In genomic region chr2:93005028-93005427, GRCm38 (mm10) we compare ENCODE assay signal across 18 mouse cellular contexts. TPM values are rescaled to one million over a fixed set of nuclear protein-coding genes. Genes with fewer than 3 reads are reported as not detected.
DNase-seq lines count a peak whose midpoint lies in the region; ATAC-seq lines count a peak whose summit lies in the region.
"Had no signal": no experiment of that assay in that cellular context is flagged by ENCODE, and none has a peak within 500 bp of the region (broad histone marks: within the 10 kb centered on the region; RNA-seq: fewer than 3 reads in every experiment).

No protein-coding gene starts in this region.

- no peak overlapping the region for H3K9ac ChIP-seq in embryonic facial prominence, embryonic 15.5 days
- H3K9ac ChIP-seq in neural tube, embryonic 15.5 days (replicated peaks), result no peak overlapping the region
- peak overlapping the region; percentile 54; the same call in 1 of the 2 replicates for H3K9ac ChIP-seq in limb, embryonic 13.5 days
- no peak overlapping the region for H3K9ac ChIP-seq in forebrain, embryonic 12.5 days
- H3K9ac ChIP-seq: forebrain, embryonic 15.5 days; heart, embryonic 13.5 days; liver, embryonic 14.5 days; stomach, embryonic 15.5 days had no signal

- no peak for DNase-seq in embryonic facial prominence, embryonic 10.5 days (ENCODE audit: low spot score)
- peak; percentile 29 for DNase-seq in neural tube, embryonic 10.5 days (ENCODE audit: extremely low spot score, low spot score)
- DNase-seq in spleen, adult 12 weeks (ENCODE audit: low spot score), result no peak
- DNase-seq: adrenal gland, postnatal 14 days; cerebellum, adult 2 months; right cerebral cortex, adult 18-20 months; spleen, adult 18-20 months had no signal

- H3K4me1 ChIP-seq in embryonic facial prominence, embryonic 15.5 days, result 0 out of 2 replicates have a peak, but pooled peaks cover 12% of the 10 kb centered on the region
- no peaks in the 10 kb centered on the region for H3K4me1 ChIP-seq in embryonic facial prominence, embryonic 10.5 days
- H3K4me1 ChIP-seq in neural tube, embryonic 15.5 days, result no peaks in the 10 kb centered on the region
- peaks cover 27% of the 10 kb centered on the region for H3K4me1 ChIP-seq in limb, embryonic 13.5 days
- no peaks in the 10 kb centered on the region for H3K4me1 ChIP-seq in forebrain, embryonic 12.5 days
- H3K4me1 ChIP-seq: forebrain, embryonic 15.5 days; stomach, embryonic 15.5 days had no signal

- peaks cover 57% of the 10 kb centered on the region for H3K36me3 ChIP-seq in embryonic facial prominence, embryonic 15.5 days
- peaks cover 53% of the 10 kb centered on the region for H3K36me3 ChIP-seq in embryonic facial prominence, embryonic 10.5 days (replicated peaks)
- H3K36me3 ChIP-seq in neural tube, embryonic 15.5 days, result peaks cover 9% of the 10 kb centered on the region; the same call in 1 of the 2 replicates
- peaks cover 63% of the 10 kb centered on the region for H3K36me3 ChIP-seq in limb, embryonic 13.5 days
- H3K36me3 ChIP-seq in forebrain, embryonic 12.5 days (replicated peaks), result peaks cover 29% of the 10 kb centered on the region
- H3K36me3 ChIP-seq: forebrain, embryonic 15.5 days had no signal

- no peak overlapping the region for H3K4me3 ChIP-seq in embryonic facial prominence, embryonic 15.5 days (replicated peaks)
- H3K4me3 ChIP-seq in embryonic facial prominence, embryonic 10.5 days, result no peak overlapping the region
- no peak overlapping the region for H3K4me3 ChIP-seq in neural tube, embryonic 15.5 days (replicated peaks)
- no peak overlapping the region for H3K4me3 ChIP-seq in limb, embryonic 13.5 days
- no peak overlapping the region for H3K4me3 ChIP-seq in forebrain, embryonic 12.5 days (replicated peaks)
- H3K4me3 ChIP-seq: forebrain, embryonic 15.5 days; heart, embryonic 13.5 days; stomach, embryonic 15.5 days had no signal

- H3K27ac ChIP-seq in embryonic facial prominence, embryonic 15.5 days (replicated peaks), result 0 out of 2 replicates have a peak overlapping the region, but pooled peaks have one; percentile 11
- no peak overlapping the region for H3K27ac ChIP-seq in embryonic facial prominence, embryonic 10.5 days (replicated peaks)
- no peak overlapping the region for H3K27ac ChIP-seq in neural tube, embryonic 15.5 days (replicated peaks)
- peak overlapping the region; percentile 65; the same call in 1 of the 2 replicates for H3K27ac ChIP-seq in limb, embryonic 13.5 days
- no peak overlapping the region for H3K27ac ChIP-seq in forebrain, embryonic 12.5 days
- H3K27ac ChIP-seq: forebrain, embryonic 15.5 days; heart, embryonic 13.5 days; liver, embryonic 14.5 days; stomach, embryonic 15.5 days had no signal

- ATAC-seq in embryonic facial prominence, embryonic 15.5 days (ENCODE audit: insufficient number of reproducible peaks, low FRiP score, low TSS enrichment, low read depth), result no peak
- no peak for ATAC-seq in neural tube, embryonic 15.5 days (ENCODE audit: low FRiP score)
- peak; percentile 80 for ATAC-seq in limb, embryonic 13.5 days (ENCODE audit: low FRiP score, low read depth)
- no peak for ATAC-seq in forebrain, embryonic 12.5 days (ENCODE audit: low FRiP score)
- ATAC-seq in megakaryocyte-erythroid progenitor cell, adult 5-6 weeks (replicated peaks; ENCODE audit: low FRiP score, low TSS enrichment, poor library complexity, severe bottlenecking), result no peak
- ATAC-seq: forebrain, embryonic 15.5 days; lung, postnatal 0 days; midbrain, embryonic 16.5 days had no signal

- no peaks in the 10 kb centered on the region for H3K27me3 ChIP-seq in embryonic facial prominence, embryonic 15.5 days
- H3K27me3 ChIP-seq in embryonic facial prominence, embryonic 10.5 days (replicated peaks; ENCODE audit: low read depth, poor library complexity, severe bottlenecking), result no peaks in the 10 kb centered on the region
- H3K27me3 ChIP-seq in neural tube, embryonic 15.5 days (replicated peaks), result no peaks in the 10 kb centered on the region
- no peaks in the 10 kb centered on the region for H3K27me3 ChIP-seq in limb, embryonic 13.5 days
- H3K27me3 ChIP-seq in forebrain, embryonic 12.5 days, result no peaks in the 10 kb centered on the region
- H3K27me3 ChIP-seq: forebrain, embryonic 15.5 days; heart, embryonic 13.5 days; stomach, embryonic 15.5 days had no signal

- WGBS in embryonic facial prominence, embryonic 15.5 days, result 50% methylated on average over 4 of the region's 4 CpGs
- WGBS in embryonic facial prominence, embryonic 10.5 days, result 81% methylated on average over 4 of the region's 4 CpGs
- 30% methylated on average over 4 of the region's 4 CpGs for WGBS in neural tube, embryonic 15.5 days
- 7% methylated on average over 4 of the region's 4 CpGs for WGBS in limb, embryonic 13.5 days
- WGBS in forebrain, embryonic 12.5 days, result 77% methylated on average over 4 of the region's 4 CpGs

- H3K4me2 ChIP-seq in embryonic facial prominence, embryonic 15.5 days (replicated peaks), result no peak overlapping the region
- no peak overlapping the region for H3K4me2 ChIP-seq in neural tube, embryonic 15.5 days
- no peak overlapping the region for H3K4me2 ChIP-seq in limb, embryonic 13.5 days (replicated peaks)
- no peak overlapping the region for H3K4me2 ChIP-seq in forebrain, embryonic 12.5 days
- H3K4me2 ChIP-seq: forebrain, embryonic 15.5 days; heart, embryonic 13.5 days; stomach, embryonic 15.5 days had no signal

- H3K9me3 ChIP-seq in embryonic facial prominence, embryonic 15.5 days (replicated peaks), result no peaks in the 10 kb centered on the region
- no peaks in the 10 kb centered on the region for H3K9me3 ChIP-seq in embryonic facial prominence, embryonic 10.5 days
- H3K9me3 ChIP-seq in neural tube, embryonic 15.5 days (replicated peaks), result no peaks in the 10 kb centered on the region
- H3K9me3 ChIP-seq in limb, embryonic 13.5 days, result no peaks in the 10 kb centered on the region
- no peaks in the 10 kb centered on the region for H3K9me3 ChIP-seq in forebrain, embryonic 12.5 days
- H3K9me3 ChIP-seq: forebrain, embryonic 15.5 days; heart, embryonic 13.5 days; stomach, embryonic 15.5 days had no signal

RNA-seq across cellular contexts. Expression of gene Prdm11, which starts 40.9 kb away (rescaled TPM):
- 12.0 and 12.1 TPM in 2 replicates for polyA plus RNA-seq in embryonic facial prominence, embryonic 15.5 days (2015; fragmentation: Nextera tagmentation; extraction: Ambion mirVana)
- 2.9 and 3.5 TPM in 2 replicates for polyA plus RNA-seq in embryonic facial prominence, embryonic 10.5 days (2016; fragmentation: Nextera tagmentation; extraction: Ambion mirVana)
- polyA plus RNA-seq in neural tube, embryonic 15.5 days (2015; fragmentation: Nextera tagmentation; extraction: Ambion mirVana), result 3.2 and 3.9 TPM in 2 replicates
- 7.1 and 7.8 TPM in 2 replicates for polyA plus RNA-seq in limb, embryonic 13.5 days (2015; fragmentation: Nextera tagmentation; extraction: Ambion mirVana)
- 1.7 and 2.1 TPM in 2 replicates for polyA plus RNA-seq in forebrain, embryonic 12.5 days (2016; fragmentation: Nextera tagmentation; extraction: Ambion mirVana)
- total RNA-seq in megakaryocyte-erythroid progenitor cell, adult 5-6 weeks (2014; fragmentation: Nextera tagmentation), result 9.6 and 24.6 TPM in 2 replicates
- 5.0 and 6.3 TPM in 2 replicates for total RNA-seq in megakaryocyte-erythroid progenitor cell, adult 5-6 weeks (2017)

Comparison
In these comparisons a context has a peak if more than half of its experiments do, and no peak if none do; other contexts are left out.
1. H3K27ac ChIP-seq: peak in embryonic facial prominence, embryonic 15.5 days (single experiment) and limb, embryonic 13.5 days (single experiment); none in embryonic facial prominence, embryonic 10.5 days (single experiment), neural tube, embryonic 15.5 days (single experiment) and forebrain, embryonic 12.5 days (single experiment).